Mouse (Mus musculus) urinary bladder, postnatal 25 days (tissue): ENCODE data around the gene Kdm5b.
A peak's percentile ranks its signal among the peaks of the same experiment; 100 is the strongest.

ENCODE experiments used
- DNase-seq: peaks from one replicate; pipeline ENCODE4 v3.0.0; 2022; ENCODE audit warnings: low spot score

The Kdm5b gene

GRCm38 (mm10) chr1:134549632-134550132, 10.3 kb upstream of the Kdm5b start, which contains the start of gene Mgat4e:
Mgat4e (minus strand) TSS chr1:134549682.
- DNase-seq = no peak

GRCm38 (mm10) chr1:134551869-134552268, 8.1 kb upstream of the Kdm5b start:
- DNase-seq = no peak

GRCm38 (mm10) chr1:134552396-134552795, 7.6 kb upstream of the Kdm5b start:
- no peak for DNase-seq

- DNase-seq = peak; percentile 36
Measured at GRCm38 (mm10) chr1:134555240-134555870, 4.6 kb upstream of the Kdm5b start.

GRCm38 (mm10) chr1:134555871-134556670, 3.9 kb upstream of the Kdm5b start:
- peak; percentile 34 for DNase-seq

- DNase-seq = peak; percentile 89
Measured at GRCm38 (mm10) chr1:134556671-134557218, 3.2 kb upstream of the Kdm5b start.

- no peak for DNase-seq
Measured at GRCm38 (mm10) chr1:134558511-134558910, 1.5 kb upstream of the Kdm5b start.

- no peak for DNase-seq
Measured at GRCm38 (mm10) chr1:134559226-134559625, 745 bp upstream of the Kdm5b start.

- DNase-seq = peak; percentile 48
Measured at GRCm38 (mm10) chr1:134560396-134560795, 425 bp downstream of the Kdm5b start.

GRCm38 (mm10) chr1:134560801-134561769, 1.1 kb downstream of the Kdm5b start:
- peak; percentile 29 for DNase-seq

GRCm38 (mm10) chr1:134561770-134562143, 1.8 kb downstream of the Kdm5b start:
- no peak for DNase-seq

GRCm38 (mm10) chr1:134562457-134562856, 2.5 kb downstream of the Kdm5b start:
- DNase-seq = no peak

- no peak for DNase-seq
Measured at GRCm38 (mm10) chr1:134563726-134564125, 3.8 kb downstream of the Kdm5b start.

- DNase-seq = no peak
Measured at GRCm38 (mm10) chr1:134567511-134567910, 7.5 kb downstream of the Kdm5b start.

- DNase-seq = no peak
Measured at GRCm38 (mm10) chr1:134570171-134570570, 10.2 kb downstream of the Kdm5b start.

GRCm38 (mm10) chr1:134570631-134571030, 10.7 kb downstream of the Kdm5b start:
- DNase-seq = no peak

GRCm38 (mm10) chr1:134573300-134573931, 13.4 kb downstream of the Kdm5b start:
- no peak for DNase-seq

- no peak for DNase-seq
Measured at GRCm38 (mm10) chr1:134573932-134574315, 14.0 kb downstream of the Kdm5b start.

GRCm38 (mm10) chr1:134577384-134578120, 17.6 kb downstream of the Kdm5b start:
- no peak for DNase-seq

GRCm38 (mm10) chr1:134580796-134581195, 20.8 kb downstream of the Kdm5b start:
- no peak for DNase-seq

GRCm38 (mm10) chr1:134583560-134583959, 23.6 kb downstream of the Kdm5b start:
- no peak for DNase-seq
